Mouse (Mus musculus) ES-Bruce4 (cell line): Measurements from ENCODE around the gene Mon2.

Source experiments
- CTCF ChIP-seq: IDR thresholded peaks from one replicate; pipeline ENCODE4 v1.8.1; 2011; ENCODE audit warnings: low read depth, low read length
- EP300 ChIP-seq: IDR thresholded peaks from 2 replicates; pipeline ENCODE4 v1.6.1; 2011; ENCODE audit warnings: low read depth, low read length; ENCODE audit not compliant: insufficient read depth
- POLR2A ChIP-seq: IDR thresholded peaks from one replicate; pipeline ENCODE4 v1.8.1; 2011; ENCODE audit warnings: low read length; ENCODE audit not compliant: insufficient read depth

GRCm38 (mm10) chr10:123060831-123061230, 15.5 kb downstream of the Mon2 start:
- TF ChIP-seq CTCF (no peak), POLR2A (no peak), EP300 (no peak)
